Mouse (Mus musculus) lung, postnatal 10 days (tissue): ENCODE measurements around the gene Ibsp.

Experiments
- DNase-seq: peaks from one replicate; pipeline ENCODE4 v3.0.0; 2021

Gene Ibsp

GRCm38 (mm10) chr5:104344526-104345240 lies 45.7 kb downstream of the Ibsp start:
- DNase-seq = peak; percentile 22

GRCm38 (mm10) chr5:104345241-104345630 lies 46.3 kb downstream of the Ibsp start:
- no peak for DNase-seq

- no peak for DNase-seq
Measured at GRCm38 (mm10) chr5:104351041-104351440, 52.1 kb downstream of the Ibsp start.

DNA sequence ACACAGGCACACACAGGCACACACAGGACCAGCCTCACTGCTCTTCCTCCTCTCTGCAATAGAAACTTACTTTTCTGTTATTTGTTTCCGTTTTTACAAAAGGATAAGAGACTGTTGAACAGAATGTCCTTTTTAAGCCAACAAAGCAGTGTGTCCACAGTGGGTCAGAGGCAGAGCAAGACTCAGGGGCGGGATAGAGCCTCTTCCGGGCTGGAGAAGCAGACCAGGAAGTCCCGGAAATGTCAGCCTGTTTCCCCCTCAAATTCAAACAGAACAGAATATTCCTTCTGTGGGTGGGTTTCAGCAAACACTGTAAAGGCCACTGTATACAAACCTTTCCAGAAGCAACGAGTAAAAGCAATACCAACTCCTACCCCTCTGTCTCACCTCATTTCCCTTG lies 52.9 kb downstream of the Ibsp start:
- DNase-seq = no peak

DNA sequence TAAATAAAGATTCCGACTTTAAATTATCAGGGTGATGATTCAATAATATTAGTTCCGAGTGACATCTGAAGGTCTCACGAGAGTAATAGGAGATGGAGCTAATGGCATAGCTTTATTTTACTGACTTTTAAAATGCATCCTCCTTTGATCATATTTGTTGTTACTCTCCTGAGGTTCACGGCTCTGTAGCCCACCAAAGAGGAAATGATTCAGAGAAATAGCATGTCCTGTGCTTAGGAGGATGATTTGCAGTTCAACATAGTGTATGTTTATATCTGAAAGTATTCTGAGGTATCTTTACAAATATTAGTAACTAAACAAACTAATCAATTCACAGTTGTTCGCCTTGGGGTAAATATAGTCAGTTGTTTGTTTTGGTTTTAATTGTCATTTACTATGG lies 58.6 kb downstream of the Ibsp start:
- DNase-seq = no peak

DNA sequence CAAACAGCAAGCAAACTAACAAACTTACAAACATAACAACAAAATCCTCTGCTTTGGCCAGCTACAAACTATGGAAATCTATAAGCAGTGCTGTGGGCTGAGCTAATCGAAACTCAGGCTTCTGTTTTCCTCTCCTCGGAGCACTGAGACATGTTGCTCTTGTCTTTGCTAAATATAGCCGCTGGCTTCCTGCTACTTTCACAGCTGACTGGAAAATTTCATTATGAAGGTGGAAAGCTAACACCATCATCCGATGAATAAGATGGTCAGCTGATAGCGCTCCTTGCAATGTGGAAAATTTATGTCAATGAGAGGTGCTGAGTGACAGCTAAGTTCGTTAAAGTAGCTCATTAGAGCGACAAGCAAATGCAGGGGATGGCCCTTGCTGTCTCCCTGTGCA lies 59.6 kb downstream of the Ibsp start:
- no peak for DNase-seq

- no peak for DNase-seq
Measured at GRCm38 (mm10) chr5:104359257-104359656, 60.3 kb downstream of the Ibsp start.
